Mouse (Mus musculus): ENCODE measurements around the gene Tmem135. TPM values are rescaled to one million over a fixed set of nuclear protein-coding genes. Genes with fewer than 3 reads are reported as not detected.

Tmem135 gene
- total and polyA plus RNA-seq, 3 experiments, result 18.0 to 31.0 (median 30.0) TPM

GRCm38 (mm10) chr7:89239592-89239991 is 164.4 kb downstream of the Tmem135 start:
- dilution Hi-C loops (cut with MboI; ENCODE audit: extremely low pct_ligation_motif_present, extremely low pct_unique_long_range_greater_than_20kb, low sequenced_read_pairs), result no loop called here
- H3K27me3 ChIP-seq (replicated peaks), result no peaks in the 10 kb centered on the region
- H3K27ac ChIP-seq (ENCODE audit: insufficient read depth, low read depth), result no peak overlapping the region
- no peak for DNase-seq (ENCODE audit: extremely low read depth)
- no peak overlapping the region for H3K4me2 ChIP-seq (ENCODE audit: insufficient read depth, low read depth, poor library complexity, severe bottlenecking)
- no peaks in the 10 kb centered on the region for H3K9me3 ChIP-seq (replicated peaks; ENCODE audit: low read length)
- H3K36me3 ChIP-seq (replicated peaks in 1 of 2; ENCODE audit: control insufficient read depth in 1 of 2, insufficient read depth in 1 of 2, low read length in 1 of 2), result peaks cover 0 to 18% of the 10 kb centered on the region in 2 experiments
- in situ Hi-C loops (cut with MboI; ENCODE audit: low pct_ligation_motif_present, low pct_unique_long_range_greater_than_20kb, low sequenced_read_pairs), result no loop called here
- no peak overlapping the region for H3K4me3 ChIP-seq (replicated peaks in 1 of 3; ENCODE audit: low read depth in 2 of 3, low read length in 2 of 3, poor library complexity in 1 of 3)
- peaks cover 5 to 47% of the 10 kb centered on the region in 2 experiments; a peak in 3 of 4 replicates for H3K4me1 ChIP-seq (ENCODE audit: control insufficient read depth in 1 of 2, insufficient read depth in 2 of 2)
- TF ChIP-seq POLR2A (IDR thresholded peaks at IDR 0.05; ENCODE audit: low read depth, low read length) (no peak), MXI1 (IDR thresholded peaks at IDR 0.05; ENCODE audit: low read depth, low read length) (no peak), ZC3H11A (IDR thresholded peaks at IDR 0.05; ENCODE audit: low read depth, low read length) (no peak), TBP (conservative IDR thresholded peaks at IDR 0.05; ENCODE audit: low read depth, low read length) (no peak), KAT2A (IDR thresholded peaks at IDR 0.05; ENCODE audit: insufficient replicate concordance, low read length) (no peak), IRF4 (IDR thresholded peaks at IDR 0.05; ENCODE audit: low read depth, low read length) (no peak), MAFK (IDR thresholded peaks at IDR 0.05; ENCODE audit: insufficient replicate concordance, low read length) (no peak), CHD2 (IDR thresholded peaks at IDR 0.05; ENCODE audit: low read length) (no peak), ZKSCAN1 (IDR thresholded peaks at IDR 0.05; ENCODE audit: borderline replicate concordance, low read depth, low read length) (no peak), GABPA (IDR thresholded peaks at IDR 0.05; ENCODE audit: insufficient replicate concordance, low read depth, low read length) (no peak)
- no peak overlapping the region for H3K9ac ChIP-seq (ENCODE audit: insufficient read depth, low read depth)
- no peaks in the 10 kb centered on the region for H3K79me2 ChIP-seq (replicated peaks; ENCODE audit: control insufficient read depth, extremely low read depth, insufficient read depth, poor library complexity, severe bottlenecking)

GRCm38 (mm10) chr7:89236592-89236991 is 167.4 kb downstream of the Tmem135 start:
- H3K27ac ChIP-seq (ENCODE audit: insufficient read depth, low read depth), result no peak overlapping the region
- no peaks in the 10 kb centered on the region for H3K9me3 ChIP-seq (replicated peaks; ENCODE audit: low read length)
- no peak for DNase-seq (ENCODE audit: extremely low read depth)
- H3K4me3 ChIP-seq (replicated peaks in 1 of 3; ENCODE audit: low read depth in 2 of 3, low read length in 2 of 3, poor library complexity in 1 of 3), result no peak overlapping the region
- no peak overlapping the region for H3K9ac ChIP-seq (ENCODE audit: insufficient read depth, low read depth)
- dilution Hi-C loops (cut with MboI; ENCODE audit: extremely low pct_ligation_motif_present, extremely low pct_unique_long_range_greater_than_20kb, low sequenced_read_pairs), result no loop called here
- H3K79me2 ChIP-seq (replicated peaks; ENCODE audit: control insufficient read depth, extremely low read depth, insufficient read depth, poor library complexity, severe bottlenecking), result no peaks in the 10 kb centered on the region
- TF ChIP-seq MAFK (IDR thresholded peaks at IDR 0.05; ENCODE audit: insufficient replicate concordance, low read length) (no peak), ZKSCAN1 (IDR thresholded peaks at IDR 0.05; ENCODE audit: borderline replicate concordance, low read depth, low read length) (no peak), SIN3A (IDR thresholded peaks at IDR 0.05; ENCODE audit: low read length) (no peak), ELF1 (IDR thresholded peaks at IDR 0.05; ENCODE audit: low read depth, low read length) (no peak), HCFC1 (IDR thresholded peaks at IDR 0.05; ENCODE audit: low read depth, low read length) (no peak), POLR2A (IDR thresholded peaks at IDR 0.05; ENCODE audit: low read depth, low read length) (no peak), TBP (conservative IDR thresholded peaks at IDR 0.05; ENCODE audit: low read depth, low read length) (no peak), NELFE (IDR thresholded peaks at IDR 0.05; ENCODE audit: low read depth, low read length) (no peak), TCF12 (IDR thresholded peaks at IDR 0.05; ENCODE audit: low read depth, low read length) (no peak)
- H3K36me3 ChIP-seq (replicated peaks in 1 of 2; ENCODE audit: control insufficient read depth in 1 of 2, insufficient read depth in 1 of 2, low read length in 1 of 2), result peaks cover 0 to 22% of the 10 kb centered on the region in 2 experiments
- no peak overlapping the region for H3K4me2 ChIP-seq (ENCODE audit: insufficient read depth, low read depth, poor library complexity, severe bottlenecking)
- peaks cover 5 to 49% of the 10 kb centered on the region in 2 experiments; a peak in 3 of 4 replicates for H3K4me1 ChIP-seq (ENCODE audit: control insufficient read depth in 1 of 2, insufficient read depth in 2 of 2)
- in situ Hi-C loops (cut with MboI; ENCODE audit: low pct_ligation_motif_present, low pct_unique_long_range_greater_than_20kb, low sequenced_read_pairs), result no loop called here
- H3K27me3 ChIP-seq (replicated peaks), result no peaks in the 10 kb centered on the region

Measured in CH12.LX (cell line).